In the genomic region with DNA sequence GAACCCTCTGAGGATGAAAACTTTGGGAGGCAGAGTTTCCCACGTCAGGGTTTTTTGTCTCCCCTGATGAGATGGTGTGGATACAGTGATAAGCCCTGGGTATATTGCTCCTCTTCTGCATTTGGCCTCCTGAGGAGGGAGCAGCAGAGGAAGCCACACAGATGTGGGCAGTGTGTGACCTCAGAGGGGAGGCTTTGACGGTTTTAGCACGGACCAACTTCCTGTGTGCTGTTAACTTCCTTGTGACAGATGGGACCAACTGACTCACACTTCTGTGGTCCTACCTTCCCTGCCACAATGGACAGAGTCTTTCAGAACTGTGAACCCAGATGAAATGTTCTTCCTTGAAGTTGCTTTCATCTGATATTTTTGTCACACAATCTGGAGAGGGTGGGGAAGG, we compare ENCODE assay signal across 22 mouse cellular contexts. TPM values are rescaled to one million over a fixed set of nuclear protein-coding genes. Genes with fewer than 3 reads are reported as not detected.
DNase-seq lines count a peak whose midpoint lies in the region; ATAC-seq lines count a peak whose summit lies in the region.
"Had no signal": no experiment of that assay in that cellular context is flagged by ENCODE, and none has a peak within 500 bp of the region (broad histone marks: within the 10 kb centered on the region; RNA-seq: fewer than 3 reads in every experiment).

No protein-coding gene starts in this region.

- WGBS in midbrain, embryonic 11.5 days, result 72% methylated on average over 3 of the region's 3 CpGs
- 87% methylated on average over 3 of the region's 3 CpGs for WGBS in midbrain, embryonic 13.5 days
- 82% methylated on average over 3 of the region's 3 CpGs for WGBS in midbrain, embryonic 15.5 days

- H3K4me1 ChIP-seq in midbrain, embryonic 11.5 days (ENCODE audit: control insufficient read depth, insufficient read depth, low read length), result no peaks in the 10 kb centered on the region
- no peaks in the 10 kb centered on the region for H3K4me1 ChIP-seq in midbrain, embryonic 13.5 days (replicated peaks)
- no peaks in the 10 kb centered on the region for H3K4me1 ChIP-seq in midbrain, embryonic 15.5 days
- H3K4me1 ChIP-seq: embryonic facial prominence, embryonic 15.5 days; forebrain, embryonic 10.5 days; heart, embryonic 12.5 days; liver, embryonic 13.5 days had no signal

- H3K4me3 ChIP-seq in midbrain, embryonic 11.5 days (ENCODE audit: low read depth, low read length), result no peak overlapping the region
- no peak overlapping the region for H3K4me3 ChIP-seq in midbrain, embryonic 13.5 days (replicated peaks)
- H3K4me3 ChIP-seq in midbrain, embryonic 15.5 days, result no peak overlapping the region
- H3K4me3 ChIP-seq: embryonic facial prominence, embryonic 15.5 days; forebrain, embryonic 10.5 days; heart, embryonic 12.5 days; liver, embryonic 13.5 days had no signal

- no peak overlapping the region for H3K27ac ChIP-seq in midbrain, embryonic 11.5 days (ENCODE audit: low read depth, low read length)
- no peak overlapping the region for H3K27ac ChIP-seq in midbrain, embryonic 13.5 days
- no peak overlapping the region for H3K27ac ChIP-seq in midbrain, embryonic 15.5 days
- H3K27ac ChIP-seq: embryonic facial prominence, embryonic 15.5 days; forebrain, embryonic 10.5 days; hindbrain, postnatal 0 days; liver, embryonic 13.5 days had no signal

- DNase-seq in midbrain, embryonic 11.5 days (ENCODE audit: low spot score, missing footprints), result peak; percentile 28
- DNase-seq in T-cell, adult 2 months (ENCODE audit: low spot score), result peak; percentile 24
- peak; percentile 52 for DNase-seq in induced T-regulatory cell, adult 2 months (ENCODE audit: low read depth)
- peak; percentile 38 for DNase-seq in splenic B cell, adult 2 months (ENCODE audit: low read depth, low spot score)
- no peak for DNase-seq in left cerebral cortex, postnatal 4 days
- DNase-seq: adrenal gland, postnatal 36 days; cerebellum, adult 9-11 months; embryo, embryonic 11 days; gastrocnemius, postnatal 36 days; heart, postnatal 36 days; kidney, adult 2 months; kidney, postnatal 4 days; liver, embryonic 13.5 days; lung, postnatal 10 days; midbrain, embryonic 14.5 days; right cerebral cortex, adult 18-20 months had no signal

- H3K27me3 ChIP-seq in midbrain, embryonic 11.5 days (ENCODE audit: control insufficient read depth, insufficient read depth, low read length), result no peaks in the 10 kb centered on the region
- no peaks in the 10 kb centered on the region for H3K27me3 ChIP-seq in midbrain, embryonic 13.5 days
- no peaks in the 10 kb centered on the region for H3K27me3 ChIP-seq in splenic B cell, adult 2 months (ENCODE audit: control insufficient read depth, insufficient read depth, low read length, poor library complexity, severe bottlenecking)
- H3K27me3 ChIP-seq in midbrain, embryonic 15.5 days (replicated peaks), result no peaks in the 10 kb centered on the region
- H3K27me3 ChIP-seq: embryonic facial prominence, embryonic 15.5 days; heart, embryonic 12.5 days; liver, embryonic 13.5 days had no signal

- H3K36me3 ChIP-seq in midbrain, embryonic 11.5 days (ENCODE audit: control insufficient read depth, insufficient read depth, low read length), result no peaks in the 10 kb centered on the region
- no peaks in the 10 kb centered on the region for H3K36me3 ChIP-seq in midbrain, embryonic 13.5 days
- no peaks in the 10 kb centered on the region for H3K36me3 ChIP-seq in splenic B cell, adult 2 months (ENCODE audit: control insufficient read depth, insufficient read depth, low read length, poor library complexity, severe bottlenecking)
- no peaks in the 10 kb centered on the region for H3K36me3 ChIP-seq in midbrain, embryonic 15.5 days (replicated peaks)
- H3K36me3 ChIP-seq: embryonic facial prominence, embryonic 15.5 days; forebrain, embryonic 10.5 days; heart, embryonic 12.5 days; liver, embryonic 13.5 days had no signal

- no peak overlapping the region for H3K9ac ChIP-seq in midbrain, embryonic 11.5 days (ENCODE audit: low read length)
- no peak overlapping the region for H3K9ac ChIP-seq in midbrain, embryonic 13.5 days (replicated peaks)
- H3K9ac ChIP-seq in midbrain, embryonic 15.5 days, result no peak overlapping the region
- H3K9ac ChIP-seq: embryonic facial prominence, embryonic 15.5 days; heart, embryonic 12.5 days; liver, embryonic 13.5 days had no signal

- no peaks in the 10 kb centered on the region for H3K9me3 ChIP-seq in midbrain, embryonic 11.5 days (ENCODE audit: control insufficient read depth, low read length)
- no peaks in the 10 kb centered on the region for H3K9me3 ChIP-seq in midbrain, embryonic 13.5 days
- no peaks in the 10 kb centered on the region for H3K9me3 ChIP-seq in midbrain, embryonic 15.5 days
- H3K9me3 ChIP-seq: embryonic facial prominence, embryonic 15.5 days; forebrain, embryonic 10.5 days; heart, embryonic 12.5 days; liver, embryonic 13.5 days had no signal

- intact Hi-C loops in left cerebral cortex, postnatal 4 days (cut with DNase I), result no loop called here

- ATAC-seq in midbrain, embryonic 11.5 days (ENCODE audit: low FRiP score), result no peak
- ATAC-seq in midbrain, embryonic 13.5 days, result no peak
- ATAC-seq in midbrain, embryonic 15.5 days (replicated peaks), result no peak
- ATAC-seq: hindbrain, postnatal 0 days had no signal

- H3K4me2 ChIP-seq in midbrain, embryonic 11.5 days, result no peak overlapping the region
- H3K4me2 ChIP-seq in midbrain, embryonic 13.5 days (replicated peaks), result no peak overlapping the region
- no peak overlapping the region for H3K4me2 ChIP-seq in midbrain, embryonic 15.5 days
- H3K4me2 ChIP-seq: embryonic facial prominence, embryonic 15.5 days; heart, embryonic 12.5 days; liver, embryonic 13.5 days had no signal

RNA-seq across cellular contexts. Expression of a gene that starts 44.6 kb away (rescaled TPM):
- 17.7 and 21.2 TPM in 2 replicates for polyA plus RNA-seq in midbrain, embryonic 11.5 days (2014; fragmentation: Nextera tagmentation; extraction: Ambion mirVana)
- polyA plus RNA-seq in midbrain, embryonic 13.5 days (2015; fragmentation: Nextera tagmentation; extraction: Ambion mirVana), result 22.6 and 25.8 TPM in 2 replicates
- total RNA-seq in left cerebral cortex, postnatal 4 days (2021), result 10 to 100 TPM; 29.6 to 33.5 TPM
- 24.5 and 28.8 TPM in 2 replicates for polyA plus RNA-seq in midbrain, embryonic 15.5 days (2015; fragmentation: Nextera tagmentation; extraction: Ambion mirVana)
